Mouse (Mus musculus) c-Kit-positive CD71-positive TER-119-positive erythroid progenitor cells, embryonic 14.5 days (primary cell): ENCODE data around the gene Gramd4.
"Not testable (repeated sequence)": the region's sequence is repeated elsewhere in the genome, so short reads cannot be mapped to it uniquely, and the experiment has no call there.

Source experiments
- DNase-seq: peaks from one replicate; pipeline ENCODE4 v3.0.0-alpha.2; 2013; ENCODE audit warnings: low spot score

Gramd4 gene

DNA sequence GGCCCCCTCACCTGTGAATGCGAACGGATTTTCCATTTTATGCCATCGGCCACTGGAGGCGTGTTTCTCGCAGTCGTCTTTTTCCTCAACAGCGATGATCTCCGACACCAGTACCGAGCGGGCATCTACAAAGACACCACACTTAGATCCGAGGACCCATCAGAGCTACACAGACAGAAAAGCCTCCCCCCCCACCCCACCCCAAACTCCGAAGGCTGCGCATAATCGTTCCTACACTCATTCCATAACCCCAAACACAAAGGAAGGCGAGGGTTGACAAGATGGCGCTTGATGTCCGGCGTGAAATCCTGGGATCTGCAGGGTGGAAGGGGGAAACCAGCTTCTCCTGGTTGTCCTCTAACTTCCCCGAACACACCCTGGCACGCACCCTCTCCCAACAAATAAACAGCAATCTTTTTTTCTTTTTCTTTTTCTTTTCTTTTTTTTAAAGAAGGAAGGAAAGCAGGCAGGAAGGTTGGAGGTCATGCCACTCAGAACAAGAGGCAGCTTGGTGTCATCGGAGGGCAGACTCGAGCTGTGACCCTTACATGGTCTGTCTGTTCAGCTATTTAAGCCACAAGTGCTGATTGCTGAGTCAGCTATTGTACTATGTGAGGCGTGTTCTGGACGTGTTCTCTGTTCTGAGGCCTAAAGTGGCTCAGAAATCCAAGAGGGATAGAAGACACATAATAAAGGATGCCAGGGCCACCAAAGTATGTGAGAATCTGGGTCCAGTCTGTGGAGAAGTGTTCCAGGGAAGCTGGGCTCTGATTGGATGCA is 108.5 kb downstream of the Gramd4 start:
- no peak for DNase-seq

DNA sequence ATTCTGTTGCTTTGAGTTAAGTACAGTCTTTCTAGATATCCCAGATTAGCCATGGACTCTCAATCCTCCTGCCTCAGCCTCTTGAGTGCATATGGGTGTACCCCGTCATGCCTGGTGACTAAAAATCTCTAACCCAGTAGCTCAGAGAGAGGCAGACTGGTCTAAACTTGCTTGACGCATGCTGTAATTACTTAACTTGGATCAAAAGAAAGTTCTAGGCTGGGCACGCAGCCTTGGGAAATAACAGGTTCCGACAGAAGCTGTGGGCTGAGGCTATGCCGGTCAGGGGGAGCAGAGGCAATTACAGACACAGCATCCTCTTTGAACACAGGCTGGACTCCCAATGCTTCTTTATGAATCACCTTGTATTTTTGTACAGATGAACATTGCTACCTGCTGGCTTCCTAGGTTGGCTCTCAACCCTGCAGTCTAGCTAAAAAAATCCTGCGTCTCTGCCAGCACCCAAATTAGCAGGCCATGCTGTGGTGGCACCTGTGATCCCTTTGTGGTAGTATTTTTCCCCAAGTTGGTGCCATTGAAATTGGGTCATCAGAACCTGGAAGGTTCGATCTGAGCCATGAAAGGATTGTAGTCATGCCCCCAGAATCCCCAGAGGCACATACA is 109.6 kb downstream of the Gramd4 start:
- DNase-seq = no peak

DNA sequence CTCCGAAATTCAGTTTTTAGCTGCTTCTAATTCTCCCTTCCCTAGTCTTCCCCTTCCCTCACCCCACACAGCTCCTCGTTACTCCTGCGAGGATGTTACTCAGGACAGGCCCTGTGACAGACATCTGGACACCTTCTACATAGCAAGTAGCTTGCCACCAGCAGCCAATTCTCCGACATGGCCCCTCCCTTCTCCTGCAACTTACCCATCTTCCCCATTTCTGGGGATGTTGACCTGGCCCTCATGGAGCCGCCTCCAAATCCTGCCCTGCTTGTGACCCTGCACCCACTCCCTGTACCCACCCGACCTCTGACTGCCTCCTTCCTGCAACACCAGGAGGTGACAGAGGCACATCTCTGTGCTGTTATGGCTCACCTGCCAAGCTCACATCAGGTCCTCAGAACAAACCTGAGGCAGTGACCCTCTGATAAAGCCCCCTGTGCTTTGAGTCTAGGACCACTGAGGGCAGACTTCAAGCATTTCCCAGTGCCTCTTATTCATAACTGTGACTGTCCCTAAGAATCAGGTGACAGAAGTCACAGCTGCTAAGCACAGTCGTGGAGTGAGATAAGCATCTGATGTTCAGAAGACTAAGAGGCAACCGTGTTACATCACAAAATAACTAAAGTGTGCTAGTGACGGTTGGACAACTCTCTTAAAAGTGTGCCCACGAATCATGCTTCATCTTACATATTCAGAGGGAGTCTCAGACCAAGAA is 110.5 kb downstream of the Gramd4 start:
- DNase-seq = no peak

DNA sequence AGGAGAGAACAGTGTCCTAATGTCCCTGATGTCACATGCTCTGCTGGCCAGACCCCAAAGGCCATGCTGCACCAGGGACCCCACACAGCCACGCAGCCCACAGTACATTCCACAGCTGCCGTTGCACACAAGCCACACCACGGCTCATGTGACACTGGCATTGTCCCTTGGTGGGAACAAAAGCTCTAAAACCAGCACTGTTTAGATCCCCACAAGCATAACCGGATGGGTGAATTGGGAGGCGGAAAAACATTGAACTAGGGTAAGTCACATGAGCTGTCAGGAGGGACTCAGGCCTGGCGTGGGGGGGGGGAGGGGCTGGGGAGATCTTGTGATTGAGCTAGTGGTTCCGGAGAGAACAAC is 111.0 kb downstream of the Gramd4 start:
- DNase-seq = no peak

DNA sequence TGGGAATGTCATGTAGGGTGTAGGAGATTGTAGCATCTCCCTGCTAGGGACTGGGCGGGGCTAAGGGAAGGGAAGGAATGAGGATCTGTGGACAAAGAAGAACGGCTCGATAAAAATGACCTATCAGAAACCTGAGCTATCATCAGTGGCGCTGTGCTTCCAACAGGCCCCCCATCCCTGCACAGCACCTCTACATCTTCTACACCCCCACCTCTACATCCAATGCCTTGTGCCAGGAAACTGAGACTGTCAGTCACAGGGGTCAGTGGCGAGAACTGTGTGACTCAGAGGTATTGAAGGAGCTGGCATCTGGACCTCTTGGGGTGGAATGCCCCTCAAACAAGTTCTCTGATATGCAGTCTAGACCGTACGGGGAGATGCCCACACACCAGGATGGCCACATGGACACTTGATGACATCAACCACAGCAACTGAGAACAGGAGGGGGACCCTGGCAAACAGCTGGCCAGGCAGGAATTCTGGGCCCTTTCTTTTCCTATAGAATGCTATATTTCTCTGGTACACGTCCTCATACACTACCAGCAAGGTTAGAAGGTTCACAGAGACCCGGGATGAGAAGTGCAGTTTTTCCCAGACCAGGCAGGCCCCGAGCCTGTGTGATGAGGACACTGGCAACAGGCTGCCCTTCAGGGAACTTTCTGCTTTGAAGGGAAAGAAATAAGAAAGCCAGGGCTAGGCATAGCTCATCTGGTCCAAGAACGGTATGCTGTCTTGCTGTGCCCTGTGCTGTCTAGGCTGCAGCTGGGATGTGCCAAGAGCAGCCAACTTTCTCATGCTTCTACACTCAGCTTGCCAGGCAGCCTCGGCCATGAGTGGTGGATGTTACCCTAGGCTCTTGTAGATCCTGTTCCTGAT is 111.7 kb downstream of the Gramd4 start:
- no peak for DNase-seq

DNA sequence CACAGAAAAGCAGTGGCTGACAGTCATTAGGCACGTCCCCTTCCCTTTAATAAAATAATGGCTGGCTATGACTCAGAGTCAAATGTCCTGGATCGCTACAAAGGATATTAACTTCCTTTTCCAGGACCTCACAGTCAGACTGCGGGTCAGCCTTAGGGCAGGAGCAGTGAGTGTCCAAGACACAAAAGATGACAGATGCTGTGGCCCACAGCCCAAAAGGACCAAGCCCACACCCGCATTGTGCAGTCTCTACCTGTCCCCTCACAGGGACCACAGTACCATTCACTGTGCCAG is 112.3 kb downstream of the Gramd4 start:
- DNase-seq = no peak

DNA sequence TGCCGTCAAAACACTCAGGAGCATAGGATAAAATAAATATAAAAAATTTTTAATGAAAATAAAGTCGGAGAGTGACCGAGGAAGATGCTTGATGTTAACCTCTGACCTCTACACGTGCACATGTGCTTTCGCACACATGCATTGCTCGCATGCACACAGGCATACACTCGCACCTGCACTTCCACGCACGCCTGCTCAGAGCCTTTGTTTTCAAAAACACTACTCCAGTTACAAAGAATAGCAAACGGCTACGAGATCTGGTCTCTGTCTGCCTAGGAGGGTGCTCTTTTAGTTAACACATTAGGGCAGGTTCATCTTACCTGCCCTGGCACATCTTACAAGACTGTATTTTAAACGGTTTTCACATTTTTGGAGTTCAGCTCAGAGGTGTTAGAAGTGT is 113.8 kb downstream of the Gramd4 start:
- DNase-seq = no peak

DNA sequence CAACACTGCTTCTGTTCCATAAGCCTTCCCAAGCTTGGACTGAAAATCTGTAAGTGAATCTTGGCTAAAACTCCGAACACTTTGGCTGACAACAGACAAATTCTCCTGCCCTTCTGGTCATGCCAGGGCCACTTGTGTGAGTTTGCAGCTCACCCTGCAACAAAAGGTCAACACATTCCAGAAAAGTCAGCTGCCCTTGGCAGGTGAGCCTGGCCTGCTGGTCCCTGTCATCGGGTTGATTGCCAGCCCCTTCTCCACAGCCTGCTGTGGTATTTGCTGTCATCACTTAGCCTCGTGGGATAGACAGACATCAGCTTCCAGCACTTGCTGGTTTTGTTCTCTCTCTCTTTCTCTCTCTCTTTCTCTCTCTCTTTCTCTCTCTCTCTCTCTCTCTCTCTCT is 114.6 kb downstream of the Gramd4 start:
- no peak for DNase-seq

DNA sequence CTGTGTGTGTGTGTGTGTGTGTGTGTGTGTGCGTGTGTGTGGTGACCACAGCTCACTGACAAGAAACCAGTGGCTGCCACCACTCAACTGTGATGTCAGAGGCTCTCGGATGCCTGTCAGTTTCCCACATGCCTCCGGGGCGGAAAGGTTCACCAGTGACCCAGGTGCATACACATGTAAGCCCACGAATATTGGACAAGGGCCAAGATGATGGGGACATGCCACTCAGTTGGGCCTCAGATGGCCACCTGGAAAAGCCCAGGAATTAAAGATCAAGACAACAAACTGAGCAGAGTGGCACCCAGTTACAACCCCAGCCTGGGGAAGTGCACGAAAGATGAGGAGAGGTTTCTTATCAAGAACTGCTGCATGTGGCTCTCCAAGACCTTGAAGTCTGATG is 115.0 kb downstream of the Gramd4 start:
- no peak for DNase-seq

DNA sequence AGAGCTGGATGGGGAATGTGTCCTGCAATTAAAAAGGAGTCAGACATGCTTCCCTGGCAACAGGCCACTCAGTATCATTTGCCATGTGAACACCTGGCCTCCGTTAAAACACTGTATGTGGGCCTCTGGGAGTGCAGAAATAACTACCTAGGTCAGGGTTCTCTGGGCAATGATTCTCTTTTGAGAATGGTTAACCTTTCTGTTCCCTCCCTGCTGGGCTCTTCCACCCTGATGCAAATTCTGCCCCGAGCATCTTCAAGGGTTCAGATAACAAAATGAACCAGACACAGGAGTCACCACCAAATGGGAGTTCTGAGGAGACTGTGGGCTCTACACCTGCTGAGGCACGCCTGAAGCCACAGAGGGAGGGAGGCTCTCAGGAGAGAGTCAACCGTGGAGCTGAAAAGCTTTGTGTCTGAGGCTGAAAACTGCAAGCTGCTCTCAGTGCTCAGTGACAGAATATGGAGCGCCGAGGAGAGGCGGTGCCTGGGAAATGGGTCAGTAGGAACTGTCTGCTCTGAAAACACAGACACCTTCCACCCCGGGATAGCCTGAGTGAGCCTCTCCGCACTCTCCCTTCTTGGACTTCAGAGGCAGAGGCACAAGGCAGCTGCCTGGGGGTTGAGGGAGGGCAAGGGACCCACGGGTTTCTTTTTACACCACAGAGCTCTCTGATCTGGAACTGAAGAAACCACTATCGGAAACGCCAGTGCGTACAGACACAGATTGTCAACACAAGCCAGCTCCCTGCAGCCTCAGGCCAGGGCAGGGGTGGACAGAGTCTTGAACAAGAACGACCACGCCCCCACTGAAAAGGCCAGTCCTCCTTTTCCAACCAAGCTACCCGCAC is 115.9 kb downstream of the Gramd4 start:
- DNase-seq = no peak

DNA sequence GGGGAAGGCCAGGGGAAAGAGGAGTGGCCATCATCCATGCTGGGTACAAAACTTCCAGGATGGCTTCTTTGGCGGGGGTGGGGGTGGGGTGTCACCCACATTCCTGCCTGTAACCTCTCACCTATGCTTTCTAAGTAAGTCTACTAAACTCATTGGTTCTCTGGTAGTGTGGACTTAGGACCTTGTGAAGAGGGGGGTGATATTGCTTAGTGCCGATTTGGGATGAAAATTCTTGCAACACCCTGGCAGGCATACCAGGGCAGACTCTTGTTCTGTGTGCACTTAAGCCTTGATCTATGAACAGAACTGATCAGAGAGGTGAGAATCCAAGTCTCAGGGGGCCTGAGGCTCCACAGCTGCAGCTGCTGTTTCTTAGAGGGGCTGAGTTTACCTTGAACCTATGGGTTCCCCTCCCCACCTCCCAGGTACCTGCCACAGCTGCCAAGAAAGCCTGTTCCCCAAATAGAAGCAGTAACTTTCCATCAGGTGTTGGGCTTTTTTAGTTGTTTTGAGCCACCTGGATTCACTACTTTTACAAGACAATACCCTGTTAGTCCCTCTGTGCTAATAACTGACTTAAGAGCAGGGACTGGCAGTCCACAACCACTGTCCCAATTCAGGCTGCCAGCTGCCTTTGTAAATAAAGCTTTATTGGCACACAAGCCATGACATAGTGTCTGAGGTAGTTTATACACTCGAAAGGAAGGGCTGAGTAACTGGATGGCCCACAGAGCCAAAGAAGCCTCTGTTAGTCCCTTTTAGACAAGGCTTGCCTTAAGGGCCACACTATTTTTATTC is 118.0 kb downstream of the Gramd4 start:
- DNase-seq = no peak

DNA sequence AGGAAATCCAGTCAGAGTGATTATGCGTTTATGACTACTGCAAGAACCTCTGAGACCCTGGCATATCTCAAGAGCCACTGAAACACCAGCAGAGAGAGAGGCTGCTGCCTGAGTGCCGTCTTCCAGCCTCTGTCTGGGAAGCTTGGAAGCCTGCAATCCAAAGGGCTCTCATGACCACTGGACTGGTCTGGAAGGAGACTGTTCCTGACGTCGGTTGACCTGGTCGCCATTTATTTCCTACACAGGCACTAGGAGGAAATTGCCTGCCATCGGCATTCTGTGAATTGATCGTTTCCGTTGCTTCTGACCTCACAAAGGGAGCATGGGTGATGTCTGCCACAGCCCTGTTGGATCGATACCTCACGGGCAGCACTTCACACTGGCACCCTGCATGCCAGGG is 118.7 kb downstream of the Gramd4 start:
- no peak for DNase-seq

DNA sequence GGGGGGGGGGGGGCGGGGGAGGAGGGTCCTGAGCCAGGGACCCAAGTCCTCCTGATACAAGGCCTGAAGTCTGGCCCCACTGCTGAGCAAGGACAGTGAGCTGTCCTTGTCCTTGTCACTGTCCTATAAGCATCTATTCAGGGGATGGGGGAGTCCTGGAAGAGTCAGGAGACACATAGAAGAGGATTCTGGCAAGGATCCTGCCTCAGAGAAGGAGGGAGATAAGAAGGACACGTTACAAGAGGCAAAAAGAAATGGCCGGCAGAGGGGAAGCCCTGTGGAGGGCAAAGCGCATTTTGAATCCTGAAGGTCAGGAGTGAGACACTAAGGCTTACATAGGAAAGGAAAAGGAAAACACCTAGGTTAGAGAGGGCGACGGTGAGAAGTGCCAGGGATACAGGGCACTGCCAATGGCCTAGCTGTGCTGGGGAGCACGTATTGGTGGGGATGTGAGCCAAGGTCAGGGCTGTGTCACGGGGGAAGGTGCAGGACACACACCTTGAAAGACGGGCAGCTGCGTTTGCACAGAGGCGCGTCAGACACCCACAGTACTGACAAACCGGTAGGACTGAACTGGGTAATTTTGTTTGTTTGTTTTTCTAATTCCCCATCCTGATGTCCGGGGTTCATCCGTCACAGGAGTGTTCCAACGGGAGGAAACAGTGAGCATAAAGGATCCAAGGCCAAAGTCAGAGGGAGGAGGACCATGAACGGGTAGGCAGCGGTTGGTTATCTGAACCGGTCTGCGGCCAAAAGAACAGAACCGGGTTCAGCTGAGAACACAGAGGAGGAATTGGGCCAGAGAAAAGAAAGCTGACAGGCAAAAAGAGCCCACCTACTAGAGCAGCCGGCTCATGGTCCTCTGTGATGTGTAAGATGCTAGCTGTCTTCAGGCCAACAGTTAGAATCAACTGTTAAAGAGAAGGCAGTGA is 119.5 kb downstream of the Gramd4 start:
- no peak for DNase-seq

DNA sequence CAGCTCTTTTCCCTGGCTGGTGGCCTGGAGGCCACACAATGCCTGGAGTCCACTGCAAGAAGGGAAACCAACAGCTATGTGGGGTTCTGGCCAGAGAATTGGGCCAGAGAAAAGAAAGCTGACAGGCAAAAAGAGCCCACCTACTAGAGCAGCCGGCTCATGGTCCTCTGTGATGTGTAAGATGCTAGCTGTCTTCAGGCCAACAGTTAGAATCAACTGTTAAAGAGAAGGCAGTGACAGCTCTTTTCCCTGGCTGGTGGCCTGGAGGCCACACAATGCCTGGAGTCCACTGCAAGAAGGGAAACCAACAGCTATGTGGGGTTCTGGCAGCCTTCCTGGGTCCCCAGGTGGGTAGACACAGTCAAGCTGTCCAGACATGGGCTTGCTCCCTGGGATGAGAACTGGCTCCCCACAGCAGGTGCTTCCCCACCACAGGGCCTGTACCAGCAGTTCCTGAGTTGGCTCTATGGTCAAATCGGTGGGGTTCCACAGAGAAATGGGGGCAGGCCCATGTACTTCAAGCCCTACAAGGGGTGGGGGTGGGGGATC is 120.3 kb downstream of the Gramd4 start:
- not testable (repeated sequence) for DNase-seq

DNA sequence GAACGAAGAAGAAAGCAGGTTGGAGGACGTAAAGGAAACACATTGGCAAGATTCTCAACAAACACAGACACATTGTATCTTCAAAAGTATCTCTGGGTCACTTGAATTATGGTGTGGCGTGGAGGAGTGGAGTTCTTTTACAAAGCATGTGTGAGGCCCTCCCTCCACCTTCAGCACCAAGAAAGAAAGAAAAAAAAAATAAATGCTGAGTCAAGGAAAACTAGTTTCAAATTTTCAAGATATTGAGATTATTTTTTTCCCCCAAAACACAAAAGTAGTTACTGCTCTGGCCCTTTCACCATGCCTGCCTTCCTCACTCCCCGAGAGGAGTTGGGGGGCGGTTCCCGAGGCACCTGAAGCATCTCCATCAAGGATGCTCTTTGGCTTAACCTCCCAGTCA is 121.1 kb downstream of the Gramd4 start:
- no peak for DNase-seq

DNA sequence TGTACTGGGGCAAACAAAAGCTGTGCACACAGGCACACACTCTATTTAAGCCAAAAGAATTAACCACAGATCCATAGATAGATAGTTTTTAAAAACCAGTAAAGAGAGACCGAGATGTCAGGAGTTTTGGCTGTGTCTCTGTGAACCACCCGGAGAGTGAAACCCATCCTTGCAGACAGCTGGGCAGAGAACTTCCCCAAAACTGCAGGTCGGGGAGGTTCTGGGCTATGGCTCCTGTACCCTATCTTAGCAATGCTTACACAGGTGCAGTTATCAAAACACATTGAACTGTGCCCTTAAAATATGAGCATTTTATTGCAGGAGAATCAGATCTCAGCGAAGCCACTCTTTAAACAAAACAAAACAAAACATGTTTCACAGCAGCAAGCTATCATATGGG is 122.9 kb downstream of the Gramd4 start:
- DNase-seq = no peak

DNA sequence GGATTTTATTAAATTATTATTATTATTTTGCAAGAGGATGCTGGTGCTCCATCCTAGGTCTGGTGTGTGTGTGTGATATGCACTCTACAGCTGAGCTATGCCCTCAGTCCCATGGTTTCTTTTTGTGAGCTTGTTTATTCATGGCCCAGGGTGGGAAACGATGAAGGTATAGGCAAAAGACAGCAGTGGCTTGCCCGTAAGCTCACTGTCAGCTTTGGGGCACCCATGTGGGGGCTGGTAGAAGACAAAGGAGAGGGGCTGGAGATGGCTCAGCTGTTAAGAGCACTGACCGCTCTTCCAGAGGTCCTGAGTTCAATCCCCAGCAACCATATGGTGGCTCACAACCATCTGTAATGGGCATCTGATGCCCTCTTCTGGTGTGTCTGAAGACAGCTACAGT is 123.8 kb downstream of the Gramd4 start:
- DNase-seq = not testable (repeated sequence)

DNA sequence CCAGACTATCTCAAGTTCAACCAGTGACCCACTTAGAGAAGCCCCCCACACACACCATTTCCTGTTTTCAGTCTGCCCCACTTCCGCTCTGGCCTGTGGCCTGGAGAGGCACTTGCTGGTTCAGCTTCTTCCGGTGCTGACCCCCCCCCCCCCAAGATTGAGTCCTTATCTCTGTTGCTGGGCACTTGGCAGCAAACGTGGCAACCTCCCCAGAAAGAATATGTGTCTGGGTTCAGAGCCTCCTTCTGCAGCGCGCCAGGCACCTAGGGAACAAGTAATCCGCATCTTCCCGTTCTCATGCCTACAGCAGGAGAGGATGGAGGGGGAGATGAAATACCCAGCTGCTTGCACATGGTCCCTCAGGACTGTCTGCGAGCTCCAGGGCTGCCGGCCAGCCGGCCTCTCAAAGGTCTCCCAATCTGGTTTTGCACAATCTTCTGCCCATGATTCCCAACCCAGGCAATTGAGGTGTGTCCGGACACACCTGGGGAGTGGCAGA is 124.5 kb downstream of the Gramd4 start:
- DNase-seq = no peak

DNA sequence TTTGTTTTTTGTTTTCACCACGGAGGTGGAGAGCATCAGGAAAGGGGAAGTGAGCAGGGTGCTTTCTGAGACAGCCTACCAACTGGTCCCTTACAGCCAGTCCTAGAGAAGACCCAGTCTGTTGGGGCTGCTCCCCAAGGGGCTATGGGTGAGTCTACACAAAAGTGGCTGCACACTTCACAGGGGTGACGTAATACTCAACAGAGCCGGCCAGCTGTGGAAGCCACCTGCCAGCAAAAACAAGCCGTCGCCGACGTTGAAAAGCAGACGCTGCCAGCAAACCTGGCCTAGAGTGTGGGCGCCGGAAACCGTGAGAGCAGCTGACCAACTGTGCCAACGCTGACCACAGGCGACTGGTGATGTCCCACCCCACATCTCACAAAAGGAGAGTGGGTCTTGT is 125.2 kb downstream of the Gramd4 start:
- DNase-seq = no peak
